Mouse (Mus musculus) cortical plate, adult 2 months (tissue): ENCODE data around the gene Mapk10.

ENCODE experiments used
- CTCF ChIP-seq: fragments of 200-500 bp; IDR thresholded peaks from 2 replicates; pipeline ENCODE4 v1.5.1; 2011; ENCODE audit warnings: mild to moderate bottlenecking, control low read depth, low read length; ENCODE audit not compliant: insufficient read depth; ENCODE audit errors: extremely low read depth
- POLR2A ChIP-seq: fragments of 200-500 bp; IDR thresholded peaks from 2 replicates; pipeline ENCODE4 v1.6.1; 2011; ENCODE audit warnings: mild to moderate bottlenecking, low read length, control low read depth; ENCODE audit not compliant: insufficient read depth; ENCODE audit errors: extremely low read depth

- TF ChIP-seq CTCF (no peak), POLR2A (no peak)
Measured at GRCm38 (mm10) chr5:103048011-103048410, 163.1 kb downstream of the Mapk10 start.
